Mouse (Mus musculus): ENCODE data around the gene Nfe2l3. TPM values are rescaled to one million over a fixed set of nuclear protein-coding genes. Genes with fewer than 3 reads are reported as not detected.

Nfe2l3 gene
- polyA plus RNA-seq (2017; shearing (Covaris generic)): 0.15 TPM

GRCm38 (mm10) chr6:51432535-51433397 is at the start of gene Nfe2l3:
Nfe2l3 (plus strand) TSS chr6:51432670.

GRCm38 (mm10) chr6:51469715-51470310 is 37.3 kb downstream of the Nfe2l3 start, which contains the start of gene Hnrnpa2b1:
Hnrnpa2b1 (minus strand) TSS chr6:51469894.

GRCm38 (mm10) chr6:51470311-51471178 is 38.1 kb downstream of the Nfe2l3 start, which contains the start of gene Cbx3:
Cbx3 (plus strand) TSS chr6:51470360.

Other genes starting within 250 kb of the Nfe2l3 start
- gene Hnrnpa2b1, start 37.2 kb downstream of the Nfe2l3 start, polyA plus RNA-seq (2017; shearing (Covaris generic)): 1,434 TPM
- gene Cbx3, start 37.7 kb downstream of the Nfe2l3 start, polyA plus RNA-seq (2017; shearing (Covaris generic)): 56.1 TPM
- gene Snx10, start 91.2 kb downstream of the Nfe2l3 start, polyA plus RNA-seq (2017; shearing (Covaris generic)): 18.7 TPM